Mouse (Mus musculus): ENCODE data around the gene Fam90a1b. TPM values are rescaled to one million over a fixed set of nuclear protein-coding genes. Genes with fewer than 3 reads are reported as not detected.
A peak's percentile ranks its signal among the peaks of the same experiment; 100 is the strongest.
"Not testable (repeated sequence)": the region's sequence is repeated elsewhere in the genome, so short reads cannot be mapped to it uniquely, and the experiment has no call there.

Fam90a1b gene
- polyA plus RNA-seq (2017; shearing (Covaris generic)), result not detected

DNA sequence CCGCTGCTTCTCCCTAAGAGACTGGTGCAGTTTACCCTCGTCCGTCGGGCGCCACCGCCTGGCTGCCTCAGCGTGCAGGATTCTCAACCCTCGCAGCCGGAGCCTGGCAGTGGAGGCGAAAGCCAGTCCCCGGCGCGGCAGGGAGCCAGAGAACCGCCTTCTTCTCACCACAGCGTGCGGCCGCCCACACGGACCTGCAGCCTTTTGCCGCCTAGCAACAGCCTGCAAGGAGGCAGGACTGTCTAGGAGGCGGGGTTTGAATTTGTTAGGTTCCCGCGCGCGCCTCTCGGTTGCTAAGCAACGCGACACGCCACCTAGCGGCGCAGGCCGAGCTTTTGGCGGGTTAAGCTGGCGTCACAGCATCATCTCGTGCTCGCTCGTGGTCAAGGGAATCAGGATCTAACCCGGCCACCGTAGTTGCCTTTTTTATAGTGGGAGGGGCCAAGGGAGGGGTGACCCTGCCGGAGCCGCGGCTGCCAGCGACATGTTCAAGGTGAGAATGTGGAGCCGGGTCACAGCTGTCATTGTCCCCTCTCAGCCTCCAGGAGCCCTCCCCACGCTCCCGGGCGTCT lies at the start of gene Fam90a1b, which contains the start of gene Apoo:
Fam90a1b (minus strand) TSS at position 108 of the 572 bp plus-strand sequence.
Apoo (plus strand) TSS at position 448 of the 572 bp plus-strand sequence.
- peak; percentile 94 for ATAC-seq

DNA sequence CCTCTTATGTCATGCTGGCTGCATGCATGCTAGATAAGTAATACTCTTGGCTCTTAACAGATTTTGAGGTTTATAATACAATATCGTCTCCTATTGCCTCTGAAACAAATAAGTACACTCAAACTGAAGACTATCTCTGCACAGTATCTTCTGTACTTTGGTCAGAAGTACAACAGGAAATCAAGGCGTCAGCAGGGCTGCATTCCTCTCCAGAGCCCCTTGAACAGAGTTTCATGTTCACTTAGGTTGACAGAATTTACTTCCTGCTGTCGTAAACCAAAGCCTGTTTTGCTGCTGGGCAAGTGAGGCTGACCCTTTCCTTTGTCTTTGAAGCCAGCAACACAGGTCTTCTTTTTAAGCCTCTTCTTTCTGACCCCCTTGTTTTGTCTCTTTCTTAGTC lies 42.4 kb upstream of the Fam90a1b start:
- ATAC-seq, result no peak

DNA sequence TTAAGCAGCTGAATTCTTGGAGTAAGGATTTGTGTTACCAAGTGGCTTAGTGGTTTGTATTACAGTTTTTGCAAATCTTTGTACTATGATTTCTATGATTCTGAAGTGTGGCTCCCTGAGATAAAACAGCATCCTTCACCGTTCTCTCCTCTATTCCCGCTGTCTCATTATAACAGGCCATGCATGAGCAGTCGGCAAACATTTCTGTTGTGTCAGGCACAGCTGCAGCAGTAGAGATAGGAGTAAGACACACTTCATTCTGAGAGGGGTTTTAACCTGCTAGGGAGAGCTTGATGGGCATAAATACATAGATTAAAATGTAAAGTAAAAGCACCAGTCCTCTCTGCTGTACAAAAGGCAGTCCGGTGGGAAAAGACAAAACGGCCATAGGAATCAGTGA lies 12.2 kb upstream of the Fam90a1b start:
- ATAC-seq, result no peak

GRCm38 (mm10) chrX:94367248-94367647 lies 671 bp upstream of the Fam90a1b start:
- ATAC-seq, result peak; percentile 10

GRCm38 (mm10) chrX:94366029-94366428 lies 548 bp downstream of the Fam90a1b start:
- ATAC-seq, result no peak

DNA sequence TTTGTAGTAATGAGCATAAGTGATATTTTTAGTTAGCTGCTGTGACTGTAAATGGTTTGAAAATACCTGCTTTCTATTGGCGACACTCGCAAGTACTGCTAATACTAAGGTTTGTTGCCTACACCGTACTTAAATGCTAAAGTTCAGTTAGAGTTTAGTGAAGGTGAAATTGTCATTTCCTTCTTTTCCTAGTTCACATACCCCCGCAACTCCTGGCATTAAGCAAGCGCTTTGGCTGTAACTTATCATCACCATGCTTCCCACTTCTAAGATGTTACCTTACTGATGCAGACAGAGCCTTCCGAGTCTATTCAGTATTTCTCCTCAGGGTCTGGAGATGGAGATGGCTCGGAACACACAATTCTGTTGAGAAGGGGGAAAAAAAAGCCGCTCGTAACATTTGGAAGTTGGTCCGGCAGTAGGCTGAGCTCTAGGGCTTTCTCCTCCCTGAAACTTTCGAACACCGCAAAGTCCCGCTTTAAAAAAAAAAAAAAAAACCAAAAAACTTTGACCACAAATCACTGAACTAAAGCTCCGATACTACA lies 1.1 kb downstream of the Fam90a1b start:
- ATAC-seq, result no peak

DNA sequence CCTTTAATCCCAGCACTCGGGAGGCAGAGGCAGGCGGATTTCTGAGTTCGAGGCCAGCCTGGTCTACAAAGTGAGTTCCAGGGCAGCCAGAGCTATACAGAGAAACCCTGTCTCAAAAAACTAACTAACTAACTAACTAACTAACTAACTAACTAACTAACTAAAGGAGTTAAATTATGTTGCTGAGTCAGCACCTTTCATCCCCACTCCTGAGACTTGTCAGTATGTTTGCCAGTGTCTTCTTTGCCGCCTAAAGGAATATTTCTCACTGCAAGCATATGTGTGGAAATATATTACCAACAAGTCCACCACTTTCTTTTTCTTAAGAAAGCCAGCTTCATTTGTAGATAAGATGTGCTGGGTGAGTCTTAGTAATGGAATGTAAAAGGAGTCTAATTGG lies 22.9 kb downstream of the Fam90a1b start:
- ATAC-seq, result not testable (repeated sequence)

DNA sequence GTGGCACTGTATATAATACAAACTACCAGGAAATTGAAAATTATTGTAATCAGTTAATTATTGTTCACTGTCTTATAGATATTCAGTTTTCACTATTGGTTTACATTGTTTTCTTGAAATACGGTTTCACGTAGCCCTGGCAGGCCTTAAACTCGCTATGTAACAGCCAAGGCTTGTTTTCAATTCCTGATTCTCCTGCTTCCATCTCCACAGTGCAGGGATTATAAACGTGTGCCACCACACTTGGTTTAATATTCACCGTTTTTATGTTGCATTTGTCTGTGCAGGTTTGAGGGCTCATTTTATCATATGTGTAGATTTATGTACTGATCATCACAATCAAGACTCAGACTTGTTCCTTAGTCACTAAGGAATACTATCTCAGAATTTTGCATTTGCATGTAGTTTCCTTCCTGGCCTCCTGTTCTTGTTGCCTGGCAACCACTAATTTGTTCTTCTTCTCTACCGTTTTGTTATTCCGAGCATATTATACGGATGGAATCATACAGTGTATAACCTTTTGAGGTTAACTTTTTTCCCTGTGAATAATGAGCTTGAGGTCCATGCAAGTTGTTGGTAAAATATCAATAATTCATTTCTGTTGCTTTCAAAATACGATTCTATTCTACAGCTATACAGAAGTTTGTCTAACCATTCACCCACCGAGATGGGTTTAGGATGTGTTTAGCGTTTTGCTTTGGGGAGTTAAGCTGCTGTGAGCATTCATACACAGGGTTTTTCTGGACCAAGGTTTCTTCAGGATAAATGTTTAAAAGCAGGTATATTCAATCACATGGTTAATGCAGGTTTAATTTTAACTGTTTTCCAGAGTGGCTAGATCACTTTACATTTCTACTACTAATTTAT lies 45.3 kb downstream of the Fam90a1b start:
- no peak for ATAC-seq

Other genes starting within 250 kb of the Fam90a1b start
- gene Zfx, start 243.1 kb downstream of the Fam90a1b start, polyA plus RNA-seq (2017; shearing (Covaris generic)), result 10 to 100 TPM; 28.9 to 32.5 TPM
- gene Eif2s3x, start 153.9 kb downstream of the Fam90a1b start, polyA plus RNA-seq (2017; shearing (Covaris generic)), result 10 to 100 TPM; 57.3 to 74.9 TPM
- gene Klhl15, start 132.2 kb downstream of the Fam90a1b start, polyA plus RNA-seq (2017; shearing (Covaris generic)), result 1 to 10 TPM; 8.0 to 8.5 TPM
- 10 to 100 TPM; 11.2 to 14.2 TPM for gene Apoo, start 340 bp upstream of the Fam90a1b start, polyA plus RNA-seq (2017; shearing (Covaris generic))
- 10 to 100 TPM in 1 of 2 experiments, 1 to 10 TPM in 1; 4.7 to 10.3 TPM for gene Maged1, start 175.4 kb upstream of the Fam90a1b start, polyA plus RNA-seq (2017; shearing (Covaris generic))